Mouse (Mus musculus) kidney, adult 2 months (tissue): ENCODE data around the gene Bcan. TPM values are rescaled to one million over a fixed set of nuclear protein-coding genes. Genes with fewer than 3 reads are reported as not detected.

ENCODE experiments used
- DNase-seq: peaks from one replicate; pipeline ENCODE4 v3.0.0; 2021
- H3K27ac ChIP-seq: fragments of 200-500 bp; 2 replicates; pipeline ENCODE4 v1.5.1; 2012; ENCODE audit warnings: low read depth, low read length, control low read depth, inconsistent platforms; ENCODE audit not compliant: insufficient read depth
- H3K27me3 ChIP-seq: fragments of 200-500 bp; replicated peaks from 2 replicates; pipeline ENCODE4 v1.6.1; 2012; ENCODE audit warnings: mild to moderate bottlenecking, moderate library complexity, low read length, inconsistent platforms; ENCODE audit not compliant: control insufficient read depth, insufficient read depth
- H3K36me3 ChIP-seq: fragments of 200-500 bp; 2 replicates; pipeline ENCODE4 v1.6.1; 2012; ENCODE audit warnings: mild to moderate bottlenecking, moderate library complexity, low read length, inconsistent platforms; ENCODE audit not compliant: control insufficient read depth, insufficient read depth
- H3K4me1 ChIP-seq: fragments of 200-500 bp; 2 replicates; pipeline ENCODE4 v1.6.1; 2011; ENCODE audit warnings: low read length; ENCODE audit not compliant: control insufficient read depth, insufficient read depth
- H3K4me3 ChIP-seq: fragments of 200-500 bp; 2 replicates; pipeline ENCODE4 v1.5.1; 2011; ENCODE audit warnings: mild to moderate bottlenecking, low read depth, low read length, control low read depth; ENCODE audit not compliant: insufficient read depth
- CTCF ChIP-seq: fragments of 200-500 bp; conservative IDR thresholded peaks from 2 replicates; pipeline ENCODE4 v1.5.1; 2011; ENCODE audit warnings: low read depth, mild to moderate bottlenecking, control low read depth, low read length, moderate library complexity, mixed read lengths; ENCODE audit not compliant: insufficient read depth, insufficient read length
- POLR2A ChIP-seq: fragments of 200-500 bp; IDR thresholded peaks from one replicate; pipeline ENCODE4 v1.6.1; 2011; ENCODE audit warnings: low read depth, low read length, control low read depth
- WGBS: fragments of 180-500 bp; shearing (Covaris S2); methylation state at CpG from one replicate; pipeline ENCODE4 v1.1.7; 2018; 5-methylcytosine and 5-hydroxymethylcytosine counted together
- polyA plus RNA-seq: library from polyadenylated mRNA; depleted of rRNA; stranded (reverse); fragments of >200 nt; gene quantifications from 2 replicates; pipeline ENCODE4 v1.2.3, GENCODE M21; 2012; rRNA removed

Gene Bcan
- polyA plus RNA-seq, 1 experiment, result 0.34 TPM

DNA sequence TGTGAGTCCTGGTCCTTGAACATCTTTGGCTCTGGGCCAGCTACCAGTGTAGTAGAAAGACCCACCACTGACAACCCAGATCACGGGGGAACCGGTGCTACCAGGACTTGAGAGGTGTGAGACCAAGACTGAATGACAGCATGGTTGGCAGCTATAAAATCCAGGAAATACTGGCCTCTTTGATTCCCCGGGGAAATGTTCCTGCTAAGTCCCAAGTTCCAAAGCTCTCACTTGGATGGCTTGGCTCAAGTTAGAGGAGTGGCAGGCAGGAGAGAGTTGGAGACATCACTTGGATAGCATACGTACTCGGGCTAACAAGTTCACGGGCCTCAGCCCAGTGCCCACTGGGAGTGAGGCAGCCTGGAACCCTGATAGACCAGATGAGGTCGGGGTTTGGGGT, 56.4 kb downstream of the Bcan start:
- DNase-seq, result no peak
- H3K4me3 ChIP-seq, result no peak overlapping the region
- TF ChIP-seq POLR2A (no peak), CTCF (no peak)
- H3K4me1 ChIP-seq, result no peaks in the 10 kb centered on the region
- H3K27me3 ChIP-seq, result peaks cover 2% of the 10 kb centered on the region; the same call in 1 of the 2 replicates
- H3K27ac ChIP-seq, result no peak overlapping the region
- 66% methylated on average over 7 of the region's 7 CpGs for WGBS
- no peaks in the 10 kb centered on the region; the same call in none of the 2 replicates for H3K36me3 ChIP-seq

DNA sequence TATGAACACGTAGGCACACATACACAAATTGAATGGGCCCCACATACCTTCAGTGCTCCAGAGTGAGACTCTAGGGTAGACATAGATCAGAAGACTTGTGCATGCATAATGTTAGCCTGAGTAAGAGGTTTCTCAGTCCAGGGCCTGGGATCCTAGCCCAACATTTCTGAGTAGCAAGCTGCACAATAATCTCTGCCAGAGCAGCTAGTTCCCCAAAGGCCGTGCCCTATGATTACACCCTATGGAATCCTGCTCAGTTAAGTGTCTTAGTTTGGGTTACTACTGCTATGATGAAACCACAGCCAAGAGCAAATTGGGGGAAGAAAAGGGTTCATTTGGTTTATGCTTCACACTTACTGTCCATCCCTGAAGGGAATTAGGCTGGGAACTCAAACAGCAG, 57.6 kb downstream of the Bcan start:
- DNase-seq, result no peak
- 95% methylated on average over 2 of the region's 2 CpGs for WGBS
- H3K36me3 ChIP-seq, result no peaks in the 10 kb centered on the region; the same call in none of the 2 replicates
- H3K27me3 ChIP-seq, result no peaks in the 10 kb centered on the region
- H3K4me1 ChIP-seq, result no peaks in the 10 kb centered on the region
- no peak overlapping the region for H3K4me3 ChIP-seq
- H3K27ac ChIP-seq, result no peak overlapping the region
- TF ChIP-seq POLR2A (no peak), CTCF (no peak)

DNA sequence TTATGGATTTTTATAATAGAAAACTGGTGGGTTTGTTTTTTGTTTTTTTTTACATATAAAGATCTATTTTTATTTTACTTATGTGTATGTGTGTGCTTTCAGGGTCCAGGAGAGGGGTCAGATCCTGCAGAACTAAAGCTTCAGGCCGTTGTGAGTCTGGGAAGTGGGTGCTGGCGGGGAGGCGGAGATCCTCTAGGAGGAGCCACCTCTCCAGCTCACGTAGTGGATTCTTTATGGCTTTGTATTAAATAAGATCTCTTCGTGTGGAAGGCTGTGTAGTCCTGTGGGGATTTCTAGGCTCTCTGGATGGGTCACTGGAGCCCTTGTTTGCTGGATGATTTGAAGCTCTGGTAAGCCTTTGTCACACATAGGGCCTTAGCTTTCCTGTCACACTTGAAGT, 59.4 kb downstream of the Bcan start:
- Histone ChIP-seq H3K4me1 (no peaks in the 10 kb centered on the region; the same call in 1 of the 2 replicates), H3K36me3 (no peaks in the 10 kb centered on the region; the same call in none of the 2 replicates), H3K27ac (no peak overlapping the region), H3K4me3 (no peak overlapping the region), H3K27me3 (no peaks in the 10 kb centered on the region)
- TF ChIP-seq POLR2A (no peak), CTCF (no peak)
- WGBS, result 64% methylated on average over 5 of the region's 5 CpGs
- no peak for DNase-seq

Other genes with a start within 250 kb of the Bcan start
- 2.5 and 4.5 TPM in 2 replicates for gene Ntrk1, start 205.1 kb downstream of the Bcan start, polyA plus RNA-seq
- gene Insrr, start 203.3 kb downstream of the Bcan start, polyA plus RNA-seq, result 23.9 and 27.8 TPM in 2 replicates
- 60.5 and 71.0 TPM in 2 replicates for gene Pear1, start 175.9 kb downstream of the Bcan start, polyA plus RNA-seq
- gene Sh2d2a, start 153.5 kb downstream of the Bcan start, polyA plus RNA-seq, result 0.56 and 2.4 TPM in 2 replicates
- gene Prcc, start 114.6 kb downstream of the Bcan start, polyA plus RNA-seq, result 36.3 and 37.3 TPM in 2 replicates
- gene Hdgf, start 93.9 kb downstream of the Bcan start, polyA plus RNA-seq, result 104 and 113 TPM in 2 replicates
- gene Mrpl24, start 80.7 kb downstream of the Bcan start, polyA plus RNA-seq, result 71.9 and 100 TPM in 2 replicates
- 11.0 and 11.5 TPM in 2 replicates for gene Isg20l2, start 69.9 kb downstream of the Bcan start, polyA plus RNA-seq
- gene Rrnad1, start 69.5 kb downstream of the Bcan start, polyA plus RNA-seq, result 19.3 and 27.3 TPM in 2 replicates
- gene Crabp2, start 51.6 kb downstream of the Bcan start, polyA plus RNA-seq, result 0.88 and 0.94 TPM in 2 replicates
- gene Nes, start 29.2 kb downstream of the Bcan start, polyA plus RNA-seq, result 7.2 and 7.5 TPM in 2 replicates
- not detected in 2 replicates for gene Hapln2, start 27.4 kb upstream of the Bcan start, polyA plus RNA-seq
- 5.1 and 7.4 TPM in 2 replicates for gene Gpatch4, start 42.9 kb upstream of the Bcan start, polyA plus RNA-seq
- gene Naxe, start 58.3 kb upstream of the Bcan start, polyA plus RNA-seq, result 141 and 165 TPM in 2 replicates
- gene Ttc24, start 78.1 kb upstream of the Bcan start, polyA plus RNA-seq, result 0.15 TPM in 1 of 2 replicates, not detected in the other
- gene Iqgap3, start 81.7 kb upstream of the Bcan start, polyA plus RNA-seq, result 0.81 and 0.83 TPM in 2 replicates
- 41.8 and 42.7 TPM in 2 replicates for gene Mef2d, start 142.1 kb upstream of the Bcan start, polyA plus RNA-seq